Mouse (Mus musculus) lung, embryonic 14.5 days (tissue): ENCODE results near the gene Nradd. TPM values are rescaled to one million over a fixed set of nuclear protein-coding genes. Genes with fewer than 3 reads are reported as not detected.

ENCODE experiments used
- ATAC-seq: fragments of 200-750 bp; cut with Nextera tagmentation; 2 replicates; pipeline ENCODE4 v1.8.0; 2017; ENCODE audit warnings: mild to moderate bottlenecking, moderate TSS enrichment, moderate library complexity; ENCODE audit not compliant: insufficient read depth
- DNase-seq: peaks from one replicate; pipeline ENCODE4 v3.0.0-alpha.2; 2015
- H3K27ac ChIP-seq: fragments of 300-500 bp; sonication (generic); 2 replicates; pipeline ENCODE4 v1.5.1; 2014; ENCODE audit warnings: low read depth, mild to moderate bottlenecking, moderate library complexity
- H3K27me3 ChIP-seq: fragments of 300-500 bp; sonication (generic); 2 replicates; pipeline ENCODE4 v1.6.1; 2014; ENCODE audit warnings: low read length, control low read depth; ENCODE audit not compliant: insufficient read depth
- H3K36me3 ChIP-seq: fragments of 300-500 bp; sonication (generic); 2 replicates; pipeline ENCODE4 v1.6.1; 2014; ENCODE audit warnings: control low read depth; ENCODE audit not compliant: insufficient read depth
- H3K4me1 ChIP-seq: fragments of 300-500 bp; sonication (generic); 2 replicates; pipeline ENCODE4 v1.6.1; 2014; ENCODE audit warnings: antibody characterized with exemption, control low read depth; ENCODE audit not compliant: insufficient read depth
- H3K4me2 ChIP-seq: fragments of 300-500 bp; sonication (generic); 2 replicates; pipeline ENCODE4 v1.6.1; 2014; ENCODE audit warnings: mild to moderate bottlenecking
- H3K4me3 ChIP-seq: fragments of 300-500 bp; sonication (generic); 2 replicates; pipeline ENCODE4 v1.5.1; 2014; ENCODE audit warnings: low read depth, low read length
- H3K9ac ChIP-seq: fragments of 300-500 bp; sonication (generic); 2 replicates; pipeline ENCODE4 v1.6.1; 2014
- H3K9me3 ChIP-seq: fragments of 300-500 bp; sonication (generic); 2 replicates; pipeline ENCODE4 v1.6.1; 2016; ENCODE audit warnings: low read depth, low read length, control low read depth
- CTCF ChIP-seq: IDR thresholded peaks from 2 replicates; pipeline ENCODE4 v1.5.1; 2016; ENCODE audit warnings: antibody characterized with exemption, low read depth
- WGBS: fragments of 180-500 bp; shearing (Covaris S2); extraction: QIAGEN DNeasy Blood & Tissue Kit; methylation state at CpG from one replicate; pipeline ENCODE4 v1.1.7; 2014; 5-methylcytosine and 5-hydroxymethylcytosine counted together
- polyA plus RNA-seq: library from polyadenylated mRNA; unstranded; fragments of >200 nt; fragmentation: Nextera tagmentation; extraction: Ambion mirVana; gene quantifications from 2 replicates; pipeline ENCODE4 v1.2.1, GENCODE M21; 2014

The Nradd gene
- polyA plus RNA-seq, 1 experiment from 2014 or later: 29.9 TPM

GRCm38 (mm10) chr9:110651931-110652722 lies 27.9 kb upstream of the Nradd start:
- Histone ChIP-seq H3K9ac (no peak overlapping the region; the same call in 1 of the 2 replicates), H3K4me2 (peak overlapping the region; percentile 94), H3K4me3 (peak overlapping the region; percentile 59; the same call in 1 of the 2 replicates), H3K4me1 (peaks cover 10% of the 10 kb centered on the region; the same call in 1 of the 2 replicates), H3K27me3 (peaks cover 27% of the 10 kb centered on the region), H3K9me3 (no peaks in the 10 kb centered on the region), H3K36me3 (no peaks in the 10 kb centered on the region), H3K27ac (no peak overlapping the region; the same call in 1 of the 2 replicates)
- peak; percentile 60 for TF ChIP-seq CTCF
- DNase-seq (peak; percentile 75), ATAC-seq (no peak)
- WGBS: 22% methylated on average over 13 of the region's 13 CpGs

- no peaks in the 10 kb centered on the region for H3K9me3 ChIP-seq
- H3K4me3 ChIP-seq: no peak overlapping the region
- H3K9ac ChIP-seq: no peak overlapping the region
- TF ChIP-seq CTCF: no peak
- H3K27me3 ChIP-seq: peaks cover 23% of the 10 kb centered on the region
- DNase-seq (no peak), ATAC-seq (no peak)
- no peaks in the 10 kb centered on the region for H3K36me3 ChIP-seq
- H3K4me2 ChIP-seq: no peak overlapping the region
- H3K27ac ChIP-seq: no peak overlapping the region
- peaks cover 6% of the 10 kb centered on the region; the same call in 1 of the 2 replicates for H3K4me1 ChIP-seq
Measured at GRCm38 (mm10) chr9:110649775-110650174, 25.5 kb upstream of the Nradd start.

GRCm38 (mm10) chr9:110645219-110645618 lies 21.0 kb upstream of the Nradd start:
- H3K9me3 ChIP-seq: no peaks in the 10 kb centered on the region
- H3K36me3 ChIP-seq: no peaks in the 10 kb centered on the region
- no peak overlapping the region for H3K4me3 ChIP-seq
- H3K4me2 ChIP-seq: no peak overlapping the region
- no peak overlapping the region for H3K9ac ChIP-seq
- no peaks in the 10 kb centered on the region for H3K27me3 ChIP-seq
- TF ChIP-seq CTCF: no peak
- ATAC-seq (no peak), DNase-seq (no peak)
- no peaks in the 10 kb centered on the region for H3K4me1 ChIP-seq
- H3K27ac ChIP-seq: no peak overlapping the region
- WGBS: 66% methylated on average over 9 of the region's 9 CpGs

GRCm38 (mm10) chr9:110644295-110644694 lies 20.0 kb upstream of the Nradd start:
- WGBS: 80% methylated on average over 10 of the region's 10 CpGs
- H3K9ac ChIP-seq: no peak overlapping the region
- no peak for TF ChIP-seq CTCF
- H3K36me3 ChIP-seq: no peaks in the 10 kb centered on the region
- H3K27ac ChIP-seq: no peak overlapping the region
- no peak for ATAC-seq
- no peak overlapping the region for H3K4me2 ChIP-seq
- no peak overlapping the region for H3K4me3 ChIP-seq
- no peak for DNase-seq
- H3K27me3 ChIP-seq: no peaks in the 10 kb centered on the region
- no peaks in the 10 kb centered on the region for H3K9me3 ChIP-seq
- no peaks in the 10 kb centered on the region for H3K4me1 ChIP-seq

- ATAC-seq: no peak
- Histone ChIP-seq H3K36me3 (no peaks in the 10 kb centered on the region), H3K4me1 (no peaks in the 10 kb centered on the region), H3K27ac (no peak overlapping the region), H3K9ac (no peak overlapping the region), H3K4me2 (no peak overlapping the region), H3K4me3 (no peak overlapping the region), H3K9me3 (no peaks in the 10 kb centered on the region), H3K27me3 (no peaks in the 10 kb centered on the region)
- TF ChIP-seq CTCF: no peak
- DNase-seq: no peak
- 55% methylated on average over 9 of the region's 9 CpGs for WGBS
Measured at GRCm38 (mm10) chr9:110643787-110644186, 19.5 kb upstream of the Nradd start.

GRCm38 (mm10) chr9:110642812-110643524 lies 18.7 kb upstream of the Nradd start:
- DNase-seq (no peak), ATAC-seq (no peak)
- no peaks in the 10 kb centered on the region for H3K27me3 ChIP-seq
- TF ChIP-seq CTCF: no peak
- H3K4me1 ChIP-seq: no peaks in the 10 kb centered on the region
- H3K9ac ChIP-seq: no peak overlapping the region
- H3K4me3 ChIP-seq: no peak overlapping the region
- H3K36me3 ChIP-seq: no peaks in the 10 kb centered on the region; the same call in 1 of the 2 replicates
- H3K9me3 ChIP-seq: no peaks in the 10 kb centered on the region
- no peak overlapping the region for H3K4me2 ChIP-seq
- no peak overlapping the region for H3K27ac ChIP-seq
- 45% methylated on average over 5 of the region's 5 CpGs for WGBS

- no peak for TF ChIP-seq CTCF
- Histone ChIP-seq H3K4me2 (no peak overlapping the region), H3K27me3 (no peaks in the 10 kb centered on the region), H3K36me3 (no peaks in the 10 kb centered on the region; the same call in 1 of the 2 replicates), H3K4me1 (no peaks in the 10 kb centered on the region), H3K9me3 (no peaks in the 10 kb centered on the region), H3K9ac (no peak overlapping the region), H3K27ac (no peak overlapping the region), H3K4me3 (no peak overlapping the region)
- no peak for DNase-seq
- no peak for ATAC-seq
- WGBS: 72% methylated on average over 5 of the region's 5 CpGs
Measured at GRCm38 (mm10) chr9:110641006-110641405, 16.8 kb upstream of the Nradd start.
